Mouse (Mus musculus): ENCODE data around the gene Ttc25. TPM values are rescaled to one million over a fixed set of nuclear protein-coding genes. Genes with fewer than 3 reads are reported as not detected.

Ttc25 gene
- 1.7 and 2.2 TPM in 2 replicates for polyA plus RNA-seq (2014; fragmentation: Nextera tagmentation; extraction: Ambion mirVana)

- Histone ChIP-seq H3K4me1 (ENCODE audit: control insufficient read depth, insufficient read depth, low read length) (peaks cover 2% of the 10 kb centered on the region; the same call in 1 of the 2 replicates), H3K27ac (ENCODE audit: low read depth, low read length) (peak within 1 kb of the TSS; percentile 69), H3K4me3 (ENCODE audit: low read depth, low read length) (peak within 1 kb of the TSS; percentile 40), H3K9ac (replicated peaks; ENCODE audit: low read depth, low read length) (peak within 1 kb of the TSS; percentile 63), H3K27me3 (ENCODE audit: control insufficient read depth, insufficient read depth, low read length) (no peaks in the 10 kb centered on the region), H3K9me3 (ENCODE audit: control insufficient read depth, low read length) (no peaks in the 10 kb centered on the region), H3K36me3 (ENCODE audit: control insufficient read depth, insufficient read depth, low read length) (no peaks in the 10 kb centered on the region), H3K4me2 (ENCODE audit: low read depth, low read length) (peak within 1 kb of the TSS; percentile 75)
- 4% methylated on average over 28 of the region's 28 CpGs for WGBS
- ATAC-seq (ENCODE audit: low read depth), result peak; percentile 98
Observed at GRCm38 (mm10) chr11:100544832-100545745, at the start of gene Ttc25. TSS of gene Ttc25 (plus strand) at chr11:100545607.

GRCm38 (mm10) chr11:100500241-100500640 is 45.2 kb upstream of the Ttc25 start:
- Histone ChIP-seq H3K36me3 (ENCODE audit: control insufficient read depth, insufficient read depth, low read length) (peaks cover 77% of the 10 kb centered on the region), H3K27ac (ENCODE audit: low read depth, low read length) (no peak overlapping the region), H3K4me3 (ENCODE audit: low read depth, low read length) (no peak overlapping the region), H3K9ac (replicated peaks; ENCODE audit: low read depth, low read length) (no peak overlapping the region), H3K27me3 (ENCODE audit: control insufficient read depth, insufficient read depth, low read length) (no peaks in the 10 kb centered on the region), H3K4me2 (ENCODE audit: low read depth, low read length) (no peak overlapping the region), H3K9me3 (ENCODE audit: control insufficient read depth, low read length) (no peaks in the 10 kb centered on the region), H3K4me1 (ENCODE audit: control insufficient read depth, insufficient read depth, low read length) (no peaks in the 10 kb centered on the region)
- no peak for ATAC-seq (ENCODE audit: low read depth)
- WGBS, result 89% methylated on average over 3 of the region's 3 CpGs

GRCm38 (mm10) chr11:100500651-100501050 is 44.8 kb upstream of the Ttc25 start:
- no peak overlapping the region for H3K27ac ChIP-seq (ENCODE audit: low read depth, low read length)
- no peak overlapping the region for H3K4me3 ChIP-seq (ENCODE audit: low read depth, low read length)
- no peak overlapping the region for H3K9ac ChIP-seq (replicated peaks; ENCODE audit: low read depth, low read length)
- H3K9me3 ChIP-seq (ENCODE audit: control insufficient read depth, low read length), result no peaks in the 10 kb centered on the region
- peaks cover 76% of the 10 kb centered on the region for H3K36me3 ChIP-seq (ENCODE audit: control insufficient read depth, insufficient read depth, low read length)
- WGBS, result 83% methylated on average over 7 of the region's 7 CpGs
- no peaks in the 10 kb centered on the region for H3K27me3 ChIP-seq (ENCODE audit: control insufficient read depth, insufficient read depth, low read length)
- H3K4me2 ChIP-seq (ENCODE audit: low read depth, low read length), result no peak overlapping the region
- no peaks in the 10 kb centered on the region for H3K4me1 ChIP-seq (ENCODE audit: control insufficient read depth, insufficient read depth, low read length)
- no peak for ATAC-seq (ENCODE audit: low read depth)

DNA sequence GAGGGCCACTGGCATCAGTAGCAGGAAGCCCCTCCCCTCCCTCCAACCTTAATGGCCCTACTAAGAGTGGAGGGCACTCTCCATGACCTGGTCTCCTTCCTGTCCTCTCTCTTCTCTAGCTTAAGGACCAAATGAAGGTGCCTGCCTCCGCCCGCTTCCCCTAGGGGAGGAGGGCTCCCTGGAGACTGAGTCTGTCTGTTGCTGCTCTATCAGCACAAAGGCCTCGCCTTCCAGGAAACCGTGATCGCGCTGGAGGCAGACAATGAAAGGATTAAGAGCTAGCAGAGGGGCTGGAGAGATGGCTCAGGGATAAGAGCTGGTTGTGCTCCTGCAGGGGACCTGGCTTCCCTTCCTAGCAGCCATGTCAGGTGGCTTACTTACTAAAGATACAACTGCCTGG is 44.1 kb upstream of the Ttc25 start:
- no peaks in the 10 kb centered on the region for H3K9me3 ChIP-seq (ENCODE audit: control insufficient read depth, low read length)
- H3K4me1 ChIP-seq (ENCODE audit: control insufficient read depth, insufficient read depth, low read length), result no peaks in the 10 kb centered on the region
- no peaks in the 10 kb centered on the region for H3K27me3 ChIP-seq (ENCODE audit: control insufficient read depth, insufficient read depth, low read length)
- ATAC-seq (ENCODE audit: low read depth), result no peak
- H3K9ac ChIP-seq (replicated peaks; ENCODE audit: low read depth, low read length), result no peak overlapping the region
- peaks cover 75% of the 10 kb centered on the region for H3K36me3 ChIP-seq (ENCODE audit: control insufficient read depth, insufficient read depth, low read length)
- WGBS, result 56% methylated on average over 6 of the region's 6 CpGs
- H3K4me3 ChIP-seq (ENCODE audit: low read depth, low read length), result no peak overlapping the region
- no peak overlapping the region for H3K4me2 ChIP-seq (ENCODE audit: low read depth, low read length)
- no peak overlapping the region for H3K27ac ChIP-seq (ENCODE audit: low read depth, low read length)

- Histone ChIP-seq H3K4me2 (ENCODE audit: low read depth, low read length) (no peak overlapping the region), H3K4me3 (ENCODE audit: low read depth, low read length) (no peak overlapping the region), H3K9me3 (ENCODE audit: control insufficient read depth, low read length) (no peaks in the 10 kb centered on the region), H3K4me1 (ENCODE audit: control insufficient read depth, insufficient read depth, low read length) (no peaks in the 10 kb centered on the region), H3K27me3 (ENCODE audit: control insufficient read depth, insufficient read depth, low read length) (no peaks in the 10 kb centered on the region), H3K27ac (ENCODE audit: low read depth, low read length) (no peak overlapping the region), H3K36me3 (ENCODE audit: control insufficient read depth, insufficient read depth, low read length) (peaks cover 65% of the 10 kb centered on the region), H3K9ac (replicated peaks; ENCODE audit: low read depth, low read length) (no peak overlapping the region)
- WGBS, result 98% methylated on average over 12 of the region's 12 CpGs
- no peak for ATAC-seq (ENCODE audit: low read depth)
Observed at GRCm38 (mm10) chr11:100504990-100505660, 40.3 kb upstream of the Ttc25 start.

DNA sequence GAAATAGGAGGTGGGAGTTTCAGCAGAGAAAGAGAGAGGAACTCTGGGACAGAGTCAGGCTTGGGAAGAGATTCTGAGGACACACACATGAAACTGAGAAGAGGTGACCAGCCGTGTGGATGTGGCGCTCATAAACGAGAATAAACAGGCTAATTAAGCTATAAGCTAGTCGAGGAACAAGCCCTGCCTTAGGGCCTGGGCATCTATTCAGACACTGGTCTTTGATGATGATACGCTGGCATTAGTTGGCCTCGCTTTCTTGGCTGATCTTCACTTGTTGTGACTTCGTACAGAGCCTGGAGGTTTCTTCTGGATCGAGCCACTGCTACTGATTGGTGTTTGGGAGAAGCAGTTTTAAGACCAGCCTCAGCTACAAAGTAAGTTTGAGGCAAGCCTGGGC is 39.4 kb upstream of the Ttc25 start:
- Histone ChIP-seq H3K4me3 (ENCODE audit: low read depth, low read length) (no peak overlapping the region), H3K9me3 (ENCODE audit: control insufficient read depth, low read length) (no peaks in the 10 kb centered on the region), H3K4me1 (ENCODE audit: control insufficient read depth, insufficient read depth, low read length) (no peaks in the 10 kb centered on the region), H3K36me3 (ENCODE audit: control insufficient read depth, insufficient read depth, low read length) (peaks cover 67% of the 10 kb centered on the region), H3K27me3 (ENCODE audit: control insufficient read depth, insufficient read depth, low read length) (no peaks in the 10 kb centered on the region), H3K27ac (ENCODE audit: low read depth, low read length) (no peak overlapping the region), H3K9ac (replicated peaks; ENCODE audit: low read depth, low read length) (no peak overlapping the region), H3K4me2 (ENCODE audit: low read depth, low read length) (no peak overlapping the region)
- ATAC-seq (ENCODE audit: low read depth), result no peak
- 95% methylated on average over 8 of the region's 8 CpGs for WGBS

GRCm38 (mm10) chr11:100510556-100510955 is 34.9 kb upstream of the Ttc25 start:
- no peaks in the 10 kb centered on the region for H3K27me3 ChIP-seq (ENCODE audit: control insufficient read depth, insufficient read depth, low read length)
- no peak for ATAC-seq (ENCODE audit: low read depth)
- no peaks in the 10 kb centered on the region for H3K4me1 ChIP-seq (ENCODE audit: control insufficient read depth, insufficient read depth, low read length)
- no peak overlapping the region for H3K4me2 ChIP-seq (ENCODE audit: low read depth, low read length)
- H3K9ac ChIP-seq (replicated peaks; ENCODE audit: low read depth, low read length), result no peak overlapping the region
- no peak overlapping the region for H3K27ac ChIP-seq (ENCODE audit: low read depth, low read length)
- no peak overlapping the region for H3K4me3 ChIP-seq (ENCODE audit: low read depth, low read length)
- no peaks in the 10 kb centered on the region for H3K9me3 ChIP-seq (ENCODE audit: control insufficient read depth, low read length)
- whole genome bisulfite sequencing, result 99% methylated on average over 2 of the region's 2 CpGs
- peaks cover 66% of the 10 kb centered on the region for H3K36me3 ChIP-seq (ENCODE audit: control insufficient read depth, insufficient read depth, low read length)

DNA sequence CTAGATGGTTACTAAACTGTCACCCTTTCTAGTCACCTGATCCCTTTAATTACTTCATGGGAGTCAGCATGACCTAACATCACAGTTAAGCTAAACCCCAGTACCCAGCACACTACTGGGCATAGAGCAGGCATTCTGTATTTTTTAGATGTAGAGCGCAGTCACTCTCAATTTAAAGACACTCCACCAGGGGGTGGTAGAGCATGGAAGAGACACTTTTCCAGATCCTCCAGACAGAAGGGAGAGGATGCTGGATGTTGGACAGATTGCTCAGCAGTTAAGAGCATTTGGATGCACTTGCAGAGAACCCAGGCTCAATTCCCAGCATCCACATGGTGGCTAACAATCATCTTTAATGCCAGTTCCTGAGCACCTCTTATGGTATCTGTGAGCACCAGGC is 33.0 kb upstream of the Ttc25 start:
- Histone ChIP-seq H3K36me3 (ENCODE audit: control insufficient read depth, insufficient read depth, low read length) (peaks cover 70% of the 10 kb centered on the region), H3K4me3 (ENCODE audit: low read depth, low read length) (no peak overlapping the region), H3K4me1 (ENCODE audit: control insufficient read depth, insufficient read depth, low read length) (no peaks in the 10 kb centered on the region; the same call in 1 of the 2 replicates), H3K4me2 (ENCODE audit: low read depth, low read length) (no peak overlapping the region), H3K27me3 (ENCODE audit: control insufficient read depth, insufficient read depth, low read length) (no peaks in the 10 kb centered on the region), H3K27ac (ENCODE audit: low read depth, low read length) (no peak overlapping the region), H3K9me3 (ENCODE audit: control insufficient read depth, low read length) (no peaks in the 10 kb centered on the region), H3K9ac (replicated peaks; ENCODE audit: low read depth, low read length) (no peak overlapping the region)
- no peak for ATAC-seq (ENCODE audit: low read depth)
- WGBS, result 87% methylated on average over 1 of the region's 1 CpGs

- Histone ChIP-seq H3K4me3 (ENCODE audit: low read depth, low read length) (no peak overlapping the region), H3K27ac (ENCODE audit: low read depth, low read length) (no peak overlapping the region), H3K36me3 (ENCODE audit: control insufficient read depth, insufficient read depth, low read length) (peaks cover 73% of the 10 kb centered on the region), H3K27me3 (ENCODE audit: control insufficient read depth, insufficient read depth, low read length) (no peaks in the 10 kb centered on the region), H3K9ac (replicated peaks; ENCODE audit: low read depth, low read length) (no peak overlapping the region), H3K4me2 (ENCODE audit: low read depth, low read length) (no peak overlapping the region), H3K9me3 (ENCODE audit: control insufficient read depth, low read length) (no peaks in the 10 kb centered on the region), H3K4me1 (ENCODE audit: control insufficient read depth, insufficient read depth, low read length) (no peaks in the 10 kb centered on the region; the same call in 1 of the 2 replicates)
- no peak for ATAC-seq (ENCODE audit: low read depth)
- 89% methylated on average over 10 of the region's 10 CpGs for WGBS
Observed at GRCm38 (mm10) chr11:100513716-100514115, 31.7 kb upstream of the Ttc25 start.

All from neural tube, embryonic 14.5 days (tissue).